Mouse (Mus musculus): ENCODE measurements around the gene Mcam. TPM values are rescaled to one million over a fixed set of nuclear protein-coding genes. Genes with fewer than 3 reads are reported as not detected.

Mcam gene
- polyA plus RNA-seq, 1 experiment: 17.4 TPM

DNA sequence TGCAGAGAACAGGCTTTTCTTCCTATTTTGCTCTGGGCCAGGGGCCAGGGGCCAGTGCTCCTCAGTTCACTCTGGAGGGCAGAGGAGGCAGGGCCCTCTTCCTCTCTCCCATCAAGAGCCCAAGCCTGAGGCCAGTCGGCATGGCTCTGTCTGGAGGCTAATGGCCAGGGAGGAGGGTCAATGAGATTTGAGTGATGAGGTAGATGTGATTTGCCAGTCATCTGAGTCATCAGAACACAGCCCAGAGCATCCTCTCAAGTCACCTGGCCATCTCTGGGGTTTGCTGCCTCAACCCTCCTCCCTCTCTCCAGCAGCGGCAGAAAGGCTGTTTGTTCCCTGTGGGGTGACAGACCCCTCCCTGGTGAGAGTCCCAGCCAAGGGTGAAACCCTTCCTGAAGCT lies 982 bp upstream of the Mcam start:
- no peak for DNase-seq (ENCODE audit: extremely low spot score in 1 of 2, low spot score in 1 of 2)

DNA sequence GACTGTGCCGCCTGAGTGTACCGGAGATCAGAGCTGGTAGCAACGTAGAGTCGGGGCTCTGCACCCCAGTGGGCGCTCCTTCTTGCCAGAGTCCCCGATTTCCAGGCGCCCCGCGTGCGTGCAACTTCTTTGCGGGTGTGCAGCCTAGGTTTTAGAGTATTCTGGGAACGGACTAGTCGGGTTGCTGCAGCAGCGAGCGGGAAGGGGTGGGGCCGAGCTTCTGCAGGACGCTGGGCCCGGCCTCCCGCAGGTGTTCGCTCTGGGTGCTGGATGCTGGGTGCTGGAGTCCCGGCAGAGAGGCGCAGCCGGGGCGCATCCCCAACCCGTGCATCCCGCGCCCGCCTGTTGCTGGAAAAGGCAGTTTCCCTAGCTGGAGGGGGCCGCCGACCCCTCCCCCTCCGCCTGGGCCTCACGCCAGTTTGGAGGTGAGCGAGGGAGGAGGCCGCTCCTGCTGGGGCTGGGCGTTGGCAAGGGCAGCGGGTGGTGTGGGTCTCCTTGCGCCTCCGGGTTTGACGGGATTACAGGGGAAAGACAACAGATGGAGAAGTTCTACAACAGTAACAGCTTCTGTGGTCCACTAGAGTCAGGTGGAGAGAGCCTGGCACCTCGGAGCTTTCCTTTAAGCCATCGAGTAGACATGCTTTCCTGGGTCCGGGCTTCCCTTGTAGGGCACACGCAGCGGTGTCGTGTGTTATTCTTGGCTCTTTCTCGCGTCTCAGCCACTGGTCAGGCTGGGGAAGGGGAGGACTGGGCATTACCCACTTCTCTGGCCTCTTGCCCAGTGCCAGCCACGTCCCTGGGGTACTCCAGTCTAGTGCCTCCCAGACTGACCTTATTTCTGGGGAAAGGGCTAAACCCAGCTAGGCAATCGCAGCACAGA lies 822 bp downstream of the Mcam start:
- no peak for DNase-seq (ENCODE audit: extremely low spot score in 1 of 2, low spot score in 1 of 2)

DNA sequence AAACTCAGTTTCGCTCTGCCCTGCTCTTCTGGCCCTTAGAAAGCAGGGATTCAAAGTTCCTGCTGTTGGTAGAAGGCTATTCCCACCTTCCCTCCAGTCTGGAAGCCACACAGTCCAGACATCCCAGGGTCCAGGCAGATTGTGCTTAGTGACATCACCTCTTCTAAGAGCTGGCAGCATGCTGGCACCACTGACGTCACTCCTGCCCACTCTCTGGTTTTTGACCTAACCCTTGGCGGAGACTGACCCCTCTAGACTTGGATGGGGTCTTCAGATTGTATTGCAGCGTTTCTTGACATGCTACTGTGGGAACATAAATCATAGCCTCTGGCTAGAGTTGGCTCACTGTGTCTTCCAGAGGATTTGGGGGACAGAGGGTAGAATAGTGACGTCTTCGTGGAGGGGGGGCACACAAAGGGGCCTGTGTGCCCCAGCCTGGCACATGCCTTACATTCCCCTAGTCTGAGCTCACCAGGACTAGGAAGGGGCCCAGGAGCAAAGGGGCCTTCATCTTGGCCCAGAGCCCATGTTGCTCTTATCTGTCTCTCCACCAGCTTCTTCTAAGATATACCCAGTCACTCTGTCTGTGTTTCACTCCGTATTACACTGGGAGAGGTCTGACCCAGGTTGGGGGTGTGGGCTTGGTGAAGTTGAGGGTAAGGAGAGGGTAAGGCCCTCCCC lies 1.6 kb downstream of the Mcam start:
- DNase-seq (ENCODE audit: extremely low spot score in 1 of 2, low spot score in 1 of 2): no peak

- DNase-seq (ENCODE audit: extremely low spot score in 1 of 2, low spot score in 1 of 2): no peak
Measured at GRCm38 (mm10) chr9:44137846-44138245, 3.6 kb downstream of the Mcam start.

- no peak for DNase-seq (ENCODE audit: extremely low spot score in 1 of 2, low spot score in 1 of 2)
Measured at GRCm38 (mm10) chr9:44141951-44142350, 7.7 kb downstream of the Mcam start.

GRCm38 (mm10) chr9:44143421-44143820 lies 9.2 kb downstream of the Mcam start:
- no peak for DNase-seq (ENCODE audit: extremely low spot score in 1 of 2, low spot score in 1 of 2)

- peak in 1 of 2 experiments; percentile 43 for DNase-seq (ENCODE audit: extremely low spot score in 1 of 2, low spot score in 1 of 2)
Measured at GRCm38 (mm10) chr9:44144023-44144717, 9.9 kb downstream of the Mcam start.

- no peak for DNase-seq (ENCODE audit: extremely low spot score in 1 of 2, low spot score in 1 of 2)
Measured at GRCm38 (mm10) chr9:44144718-44145060, 10.4 kb downstream of the Mcam start.

- no peak for DNase-seq (ENCODE audit: extremely low spot score in 1 of 2, low spot score in 1 of 2)
Measured at GRCm38 (mm10) chr9:44147290-44147689, 13.0 kb downstream of the Mcam start.

GRCm38 (mm10) chr9:44159886-44160285 lies 25.6 kb downstream of the Mcam start:
- no peak for DNase-seq (ENCODE audit: extremely low spot score in 1 of 2, low spot score in 1 of 2)

- no peak for DNase-seq (ENCODE audit: extremely low spot score in 1 of 2, low spot score in 1 of 2)
Measured at GRCm38 (mm10) chr9:44168931-44169330, 34.7 kb downstream of the Mcam start.

DNA sequence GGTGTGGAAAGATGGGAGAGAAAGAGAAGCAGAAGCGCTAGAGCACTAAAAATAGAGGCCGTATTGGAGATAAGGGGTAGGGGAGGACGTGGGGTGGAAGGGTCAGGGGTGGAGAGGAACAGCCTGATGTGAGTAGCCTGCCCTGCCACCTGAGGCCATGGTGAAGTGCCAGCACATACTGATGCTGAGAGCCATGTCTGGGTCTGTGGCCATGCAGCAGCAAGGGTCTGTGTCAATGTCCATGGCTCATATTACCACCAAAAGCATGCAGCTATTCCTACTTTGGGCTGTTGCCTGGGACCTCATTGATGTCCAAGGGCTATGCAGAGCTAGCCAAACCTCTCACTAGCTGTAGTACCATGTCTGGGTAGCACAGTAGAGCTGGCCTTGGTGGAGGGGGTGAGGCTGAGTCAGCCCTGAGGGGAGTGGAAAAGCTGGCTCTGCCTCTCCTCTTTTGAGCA lies 36.5 kb downstream of the Mcam start:
- DNase-seq (ENCODE audit: extremely low spot score in 1 of 2, low spot score in 1 of 2): no peak

GRCm38 (mm10) chr9:44175556-44175955 lies 41.3 kb downstream of the Mcam start:
- DNase-seq (ENCODE audit: extremely low spot score in 1 of 2, low spot score in 1 of 2): no peak

DNA sequence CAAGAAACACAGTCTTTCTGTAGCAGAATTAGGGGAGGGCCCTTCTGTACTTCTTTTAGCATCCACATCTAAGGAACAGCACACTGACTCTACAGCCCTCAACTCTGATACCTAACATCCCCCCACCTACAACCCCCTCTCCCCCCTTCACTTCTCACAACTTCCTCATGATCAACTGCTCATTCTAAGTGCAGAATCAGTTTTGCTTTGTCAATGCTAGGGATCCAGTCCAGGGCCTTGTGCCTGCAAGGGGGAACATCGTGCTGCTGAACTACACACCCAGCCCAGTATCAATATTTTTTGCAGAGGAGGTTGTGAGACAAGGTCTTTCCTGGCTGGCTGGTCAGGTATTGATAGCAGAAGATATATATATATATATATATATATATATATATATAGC lies 41.7 kb downstream of the Mcam start:
- DNase-seq (ENCODE audit: extremely low spot score in 1 of 2, low spot score in 1 of 2): no peak

- no peak for DNase-seq (ENCODE audit: extremely low spot score in 1 of 2, low spot score in 1 of 2)
Measured at GRCm38 (mm10) chr9:44177405-44177804, 43.1 kb downstream of the Mcam start.

GRCm38 (mm10) chr9:44178389-44178788 lies 44.1 kb downstream of the Mcam start:
- DNase-seq (ENCODE audit: extremely low spot score in 1 of 2, low spot score in 1 of 2): peak in 1 of 2 experiments; percentile 24

DNA sequence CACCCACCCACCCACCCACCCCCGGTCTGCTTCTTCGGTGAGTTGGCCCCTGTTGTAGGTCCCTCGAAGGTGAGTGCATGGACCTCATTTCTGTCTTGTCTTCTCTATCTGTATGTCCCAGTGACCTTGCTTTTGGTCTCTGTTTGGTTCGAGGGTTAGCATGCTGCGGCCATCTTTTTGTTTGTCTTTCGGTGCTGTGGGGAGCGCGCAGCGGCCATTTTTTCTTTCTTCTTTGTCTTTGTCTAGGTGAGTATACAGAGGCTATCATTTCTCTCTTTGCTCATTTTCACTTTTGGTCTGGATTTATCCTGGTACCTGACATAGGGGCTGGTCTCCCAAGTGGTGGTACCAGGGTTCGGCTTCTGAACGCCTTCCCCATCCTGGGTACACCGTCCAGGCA lies 44.5 kb downstream of the Mcam start:
- DNase-seq (ENCODE audit: extremely low spot score in 1 of 2, low spot score in 1 of 2): no peak

DNA sequence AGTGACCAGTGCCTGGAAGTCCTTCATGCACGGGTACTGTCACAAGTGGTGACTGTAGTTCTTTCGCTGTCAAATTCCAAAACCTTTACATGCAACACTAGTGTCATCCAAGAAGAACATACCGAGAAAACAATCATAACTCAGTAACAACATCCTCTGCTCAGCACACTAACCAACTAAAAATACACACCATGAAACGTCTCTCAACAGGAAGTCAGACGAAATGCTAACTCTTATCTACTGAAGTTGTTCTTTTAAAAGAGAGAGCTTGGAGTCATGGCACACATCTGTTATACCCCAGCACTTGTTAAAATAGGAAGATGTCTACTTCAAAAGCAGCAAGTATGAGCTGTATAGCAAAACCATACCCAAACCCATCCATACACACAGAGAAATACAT lies 47.3 kb downstream of the Mcam start:
- no peak for DNase-seq (ENCODE audit: extremely low spot score in 1 of 2, low spot score in 1 of 2)

DNA sequence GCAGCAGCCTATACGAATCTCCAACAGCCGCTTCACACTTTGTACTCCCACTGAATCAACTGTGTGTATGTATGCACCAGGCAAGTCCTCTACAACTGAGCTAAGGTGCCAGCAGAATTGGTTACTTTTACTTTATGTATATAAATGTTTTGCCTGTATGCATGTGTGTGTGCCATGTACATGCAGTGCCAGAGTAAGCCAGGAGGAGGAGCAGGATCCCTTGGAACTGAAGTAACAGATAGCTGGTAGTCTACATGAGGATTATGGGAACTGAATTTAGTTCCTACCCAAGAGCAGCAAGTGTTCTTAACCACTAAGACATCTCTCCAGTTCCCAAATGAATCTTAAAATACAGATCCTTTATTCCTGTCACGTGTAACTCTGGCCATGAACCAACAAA lies 48.0 kb downstream of the Mcam start:
- peak in 1 of 2 experiments; percentile 30 for DNase-seq (ENCODE audit: extremely low spot score in 1 of 2, low spot score in 1 of 2)

- DNase-seq (ENCODE audit: extremely low spot score in 1 of 2, low spot score in 1 of 2): peak in 1 of 2 experiments; percentile 42
Measured at GRCm38 (mm10) chr9:44188223-44188622, 54.0 kb downstream of the Mcam start.

GRCm38 (mm10) chr9:44191166-44191565 lies 56.9 kb downstream of the Mcam start:
- DNase-seq (ENCODE audit: extremely low spot score in 1 of 2, low spot score in 1 of 2): no peak
